Mouse (Mus musculus) brain, embryonic 14.5 days (tissue): ENCODE data around the gene Arid5b.

ENCODE experiments used
- CTCF ChIP-seq: fragments of 200-500 bp; IDR thresholded peaks from 2 replicates; pipeline ENCODE4 v1.5.1; 2012; ENCODE audit warnings: inconsistent platforms, mild to moderate bottlenecking, moderate library complexity, borderline replicate concordance; ENCODE audit not compliant: insufficient read depth, insufficient read length; ENCODE audit errors: extremely low read depth
- POLR2A ChIP-seq: fragments of 200-500 bp; IDR thresholded peaks from 2 replicates; pipeline ENCODE4 v1.6.1; 2012; ENCODE audit warnings: mild to moderate bottlenecking, inconsistent platforms, borderline replicate concordance; ENCODE audit not compliant: poor library complexity, insufficient read depth, insufficient read length, severe bottlenecking; ENCODE audit errors: extremely low read depth

GRCm38 (mm10) chr10:68093496-68093895 is 185.0 kb downstream of the Arid5b start:
- TF ChIP-seq CTCF (no peak), POLR2A (no peak)
